Mouse (Mus musculus): Measurements from ENCODE around the gene Psmb7. TPM values are rescaled to one million over a fixed set of nuclear protein-coding genes. Genes with fewer than 3 reads are reported as not detected.

The Psmb7 gene
- 100 to 1,000 TPM; 101 to 108 TPM for total RNA-seq (2023)

DNA sequence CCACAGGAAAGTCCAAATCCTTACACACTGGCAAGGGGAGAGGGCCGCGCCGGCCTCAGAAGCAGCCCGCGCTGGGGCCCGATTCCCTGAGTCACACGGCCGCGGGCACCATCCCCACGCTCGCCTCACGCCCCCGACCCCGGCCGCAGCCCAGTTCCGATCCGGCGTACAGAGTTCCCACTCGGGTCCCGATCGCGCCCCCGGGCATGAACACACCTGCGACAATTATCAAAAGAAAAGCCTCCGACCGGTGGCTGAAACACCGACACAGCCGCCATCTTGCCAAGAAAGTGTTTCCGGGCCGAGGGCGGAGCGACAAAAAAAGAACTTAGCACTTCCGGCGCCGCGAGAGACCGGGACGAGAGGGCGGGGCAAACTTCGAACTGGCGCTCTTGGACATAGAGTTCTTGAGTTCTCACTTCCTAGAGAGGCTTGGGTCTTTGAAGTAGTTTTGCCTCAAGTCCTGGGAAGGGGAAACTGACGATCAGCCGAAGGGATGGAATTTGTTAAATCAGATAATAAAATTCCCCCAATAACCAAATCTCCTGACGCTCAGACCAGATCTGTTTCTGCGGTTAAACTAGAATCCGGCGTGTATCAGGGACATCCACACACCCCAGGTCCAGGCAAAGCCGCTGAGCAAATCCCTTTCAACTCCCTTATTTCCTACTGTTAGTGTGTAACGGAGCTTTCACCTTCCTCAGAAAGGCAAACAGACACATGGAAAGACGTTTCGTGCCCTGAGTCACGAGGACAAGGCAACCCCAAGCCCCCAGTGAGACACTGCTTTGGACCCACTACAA, at the start of gene Psmb7:
Gene Psmb7 (minus strand): TSS at position 463 of the 803 bp plus-strand sequence.

Other genes with a start within 250 kb of the Psmb7 start
- 10 to 100 TPM; 21.8 to 25.7 TPM for gene Nek6, start 132.4 kb downstream of the Psmb7 start, total RNA-seq (2023)
- gene Nr5a1, start 70.5 kb upstream of the Psmb7 start, total RNA-seq (2023), result not detected